In genomic region chr14:76414122-76414861, GRCm38 (mm10) we compare ENCODE assay signal across 8 mouse cellular contexts. TPM values are rescaled to one million over a fixed set of nuclear protein-coding genes. Genes with fewer than 3 reads are reported as not detected.
DNase-seq lines count a peak whose midpoint lies in the region; ATAC-seq lines count a peak whose summit lies in the region.

No protein-coding gene starts in this region.

- peaks cover 19% of the 10 kb centered on the region for H3K36me3 ChIP-seq in midbrain, embryonic 11.5 days (ENCODE audit: control insufficient read depth, insufficient read depth, low read length)

- no peaks in the 10 kb centered on the region for H3K9me3 ChIP-seq in midbrain, embryonic 11.5 days (ENCODE audit: control insufficient read depth, low read length)

- peaks cover 29% of the 10 kb centered on the region for H3K4me1 ChIP-seq in midbrain, embryonic 11.5 days (ENCODE audit: control insufficient read depth, insufficient read depth, low read length)

- no peaks in the 10 kb centered on the region for H3K27me3 ChIP-seq in midbrain, embryonic 11.5 days (ENCODE audit: control insufficient read depth, insufficient read depth, low read length)

- intact Hi-C loops in left cerebral cortex, postnatal 4 days (cut with DNase I) = no loop called here

- H3K27ac ChIP-seq in midbrain, embryonic 11.5 days (ENCODE audit: low read depth, low read length) = peak overlapping the region; percentile 100

- ATAC-seq in midbrain, embryonic 11.5 days (ENCODE audit: low FRiP score) = peak; percentile 95

- peak overlapping the region; percentile 87 for H3K4me2 ChIP-seq in midbrain, embryonic 11.5 days

- peak overlapping the region; percentile 99 for H3K9ac ChIP-seq in midbrain, embryonic 11.5 days (ENCODE audit: low read length)

- peak overlapping the region; percentile 99 for H3K4me3 ChIP-seq in midbrain, embryonic 11.5 days (ENCODE audit: low read depth, low read length)

- peak; percentile 94 for DNase-seq in adrenal gland, adult 8-10 months
- peak; percentile 97 for DNase-seq in embryo, embryonic 11.5 days (ENCODE audit: low read depth, low spot score)
- peak; percentile 100 for DNase-seq in heart, adult 11 months
- peak; percentile 94 for DNase-seq in kidney, adult 11 months
- DNase-seq in left cerebral cortex, postnatal 4 days = peak; percentile 100
- DNase-seq in midbrain, embryonic 11.5 days (ENCODE audit: low spot score, missing footprints) = peak; percentile 100
- peak; percentile 99 for DNase-seq in right cerebral cortex, postnatal 4 days
- DNase-seq in yolk sac, embryonic 10.5 days (ENCODE audit: low spot score) = peak; percentile 99

- 0% methylated on average over 59 of the region's 81 CpGs for WGBS in midbrain, embryonic 11.5 days

RNA-seq across cellular contexts. Expression of gene Tsc22d1, which starts 0.5 kb away (rescaled TPM):
- 1,000 to 10,000 TPM; 1,539 to 2,602 (median 2,356) TPM for total RNA-seq in adrenal gland, adult 8-10 months (2022)
- total RNA-seq in left cerebral cortex, postnatal 4 days (2021) = 100 to 1,000 TPM; 619 to 641 TPM
- 494 and 495 TPM in 2 replicates for polyA plus RNA-seq in midbrain, embryonic 11.5 days (2014; fragmentation: Nextera tagmentation; extraction: Ambion mirVana)

Comparison
In these comparisons a context has a peak if more than half of its experiments do, and no peak if none do; other contexts are left out.
1. Peak in every context shown above with its lines: DNase-seq, ATAC-seq, H3K4me3 ChIP-seq and H3K27ac ChIP-seq.